Mouse (Mus musculus): ENCODE data around the gene Sct. TPM values are rescaled to one million over a fixed set of nuclear protein-coding genes. Genes with fewer than 3 reads are reported as not detected.

Gene Sct
- 136 and 201 TPM in 2 replicates for polyA plus RNA-seq (2014; fragmentation: Nextera tagmentation; extraction: Ambion mirVana)

GRCm38 (mm10) chr7:141278766-141279590 lies at the start of gene Sct:
Gene Sct (minus strand): TSS chr7:141279133.
- Histone ChIP-seq H3K4me2 (ENCODE audit: low read length) (peak within 1 kb of the TSS; percentile 84), H3K9ac (ENCODE audit: low read length) (peak within 1 kb of the TSS; percentile 34), H3K36me3 (ENCODE audit: control insufficient read depth, insufficient read depth, low read length) (no peaks in the 10 kb centered on the region), H3K27ac (ENCODE audit: low read depth) (peak within 1 kb of the TSS; percentile 28; the same call in 1 of the 2 replicates), H3K9me3 (ENCODE audit: control insufficient read depth, low read length) (no peaks in the 10 kb centered on the region), H3K4me1 (replicated peaks; ENCODE audit: control insufficient read depth, insufficient read depth, low read length) (no peaks in the 10 kb centered on the region), H3K4me3 (ENCODE audit: low read depth, low read length) (peak within 1 kb of the TSS; percentile 43), H3K27me3 (replicated peaks; ENCODE audit: control insufficient read depth, insufficient read depth, low read length) (0 out of 2 replicates have a peak, but pooled peaks cover 3% of the 10 kb centered on the region)
- WGBS: 2% methylated on average over 46 of the region's 46 CpGs
- DNase-seq (ENCODE audit: low spot score) (peak; percentile 82), ATAC-seq (replicated peaks; ENCODE audit: low FRiP score, low TSS enrichment, low read depth) (peak; percentile 50)

GRCm38 (mm10) chr7:141328373-141328990 lies 49.5 kb upstream of the Sct start:
- ATAC-seq (replicated peaks; ENCODE audit: low FRiP score, low TSS enrichment, low read depth) (peak; percentile 44), DNase-seq (ENCODE audit: low spot score) (no peak)
- WGBS: 13% methylated on average over 24 of the region's 24 CpGs
- H3K9me3 ChIP-seq (ENCODE audit: control insufficient read depth, low read length): no peaks in the 10 kb centered on the region
- H3K36me3 ChIP-seq (ENCODE audit: control insufficient read depth, insufficient read depth, low read length): peaks cover 14% of the 10 kb centered on the region
- H3K4me1 ChIP-seq (replicated peaks; ENCODE audit: control insufficient read depth, insufficient read depth, low read length): peaks cover 15% of the 10 kb centered on the region
- peak overlapping the region; percentile 56 for H3K4me3 ChIP-seq (ENCODE audit: low read depth, low read length)
- H3K27ac ChIP-seq (ENCODE audit: low read depth): peak overlapping the region; percentile 100
- peak overlapping the region; percentile 94 for H3K9ac ChIP-seq (ENCODE audit: low read length)
- H3K27me3 ChIP-seq (replicated peaks; ENCODE audit: control insufficient read depth, insufficient read depth, low read length): no peaks in the 10 kb centered on the region
- H3K4me2 ChIP-seq (ENCODE audit: low read length): peak overlapping the region; percentile 99

- H3K9ac ChIP-seq (ENCODE audit: low read length): peak within 1 kb of the TSS; percentile 94
- peaks cover 15% of the 10 kb centered on the region for H3K4me1 ChIP-seq (replicated peaks; ENCODE audit: control insufficient read depth, insufficient read depth, low read length)
- peak within 1 kb of the TSS; percentile 99 for H3K4me2 ChIP-seq (ENCODE audit: low read length)
- H3K36me3 ChIP-seq (ENCODE audit: control insufficient read depth, insufficient read depth, low read length): peaks cover 14% of the 10 kb centered on the region
- DNase-seq (ENCODE audit: low spot score): peak; percentile 98
- H3K9me3 ChIP-seq (ENCODE audit: control insufficient read depth, low read length): no peaks in the 10 kb centered on the region
- no peaks in the 10 kb centered on the region for H3K27me3 ChIP-seq (replicated peaks; ENCODE audit: control insufficient read depth, insufficient read depth, low read length)
- WGBS: under 1% methylated on average over 104 of the region's 105 CpGs
- peak; percentile 95 for ATAC-seq (replicated peaks; ENCODE audit: low FRiP score, low TSS enrichment, low read depth)
- H3K27ac ChIP-seq (ENCODE audit: low read depth): peak within 1 kb of the TSS; percentile 100
- peak within 1 kb of the TSS; percentile 56 for H3K4me3 ChIP-seq (ENCODE audit: low read depth, low read length)
Measured at GRCm38 (mm10) chr7:141327469-141328372, 48.8 kb upstream of the Sct start, which contains the start of the genes Deaf1 and Tmem80. Gene Deaf1 (minus strand): TSS chr7:141327690. Gene Tmem80 (plus strand): TSS chr7:141327739.

- peak; percentile 66 for DNase-seq (ENCODE audit: low spot score)
- Histone ChIP-seq H3K4me2 (ENCODE audit: low read length) (peak overlapping the region; percentile 99), H3K4me1 (replicated peaks; ENCODE audit: control insufficient read depth, insufficient read depth, low read length) (peaks cover 15% of the 10 kb centered on the region), H3K27ac (ENCODE audit: low read depth) (peak overlapping the region; percentile 100), H3K9ac (ENCODE audit: low read length) (peak overlapping the region; percentile 94), H3K36me3 (ENCODE audit: control insufficient read depth, insufficient read depth, low read length) (peaks cover 22% of the 10 kb centered on the region), H3K27me3 (replicated peaks; ENCODE audit: control insufficient read depth, insufficient read depth, low read length) (no peaks in the 10 kb centered on the region), H3K9me3 (ENCODE audit: control insufficient read depth, low read length) (no peaks in the 10 kb centered on the region), H3K4me3 (ENCODE audit: low read depth, low read length) (peak overlapping the region; percentile 56)
- peak; percentile 18 for ATAC-seq (replicated peaks; ENCODE audit: low FRiP score, low TSS enrichment, low read depth)
- WGBS: 3% methylated on average over 35 of the region's 35 CpGs
Measured at GRCm38 (mm10) chr7:141326546-141327446, 47.9 kb upstream of the Sct start.

GRCm38 (mm10) chr7:141324686-141325085 lies 45.8 kb upstream of the Sct start:
- DNase-seq (ENCODE audit: low spot score) (no peak), ATAC-seq (replicated peaks; ENCODE audit: low FRiP score, low TSS enrichment, low read depth) (no peak)
- Histone ChIP-seq H3K9me3 (ENCODE audit: control insufficient read depth, low read length) (no peaks in the 10 kb centered on the region), H3K4me3 (ENCODE audit: low read depth, low read length) (no peak overlapping the region), H3K4me2 (ENCODE audit: low read length) (no peak overlapping the region), H3K36me3 (ENCODE audit: control insufficient read depth, insufficient read depth, low read length) (peaks cover 44% of the 10 kb centered on the region), H3K27me3 (replicated peaks; ENCODE audit: control insufficient read depth, insufficient read depth, low read length) (no peaks in the 10 kb centered on the region), H3K4me1 (replicated peaks; ENCODE audit: control insufficient read depth, insufficient read depth, low read length) (peaks cover 15% of the 10 kb centered on the region), H3K9ac (ENCODE audit: low read length) (no peak overlapping the region), H3K27ac (ENCODE audit: low read depth) (no peak overlapping the region)
- WGBS: 85% methylated on average over 1 of the region's 1 CpGs

GRCm38 (mm10) chr7:141319446-141319845 lies 40.5 kb upstream of the Sct start:
- no peak overlapping the region for H3K9ac ChIP-seq (ENCODE audit: low read length)
- H3K4me1 ChIP-seq (replicated peaks; ENCODE audit: control insufficient read depth, insufficient read depth, low read length): no peaks in the 10 kb centered on the region
- no peak overlapping the region for H3K4me3 ChIP-seq (ENCODE audit: low read depth, low read length)
- WGBS: 78% methylated on average over 2 of the region's 2 CpGs
- no peaks in the 10 kb centered on the region for H3K27me3 ChIP-seq (replicated peaks; ENCODE audit: control insufficient read depth, insufficient read depth, low read length)
- DNase-seq (ENCODE audit: low spot score) (no peak), ATAC-seq (replicated peaks; ENCODE audit: low FRiP score, low TSS enrichment, low read depth) (no peak)
- no peak overlapping the region for H3K27ac ChIP-seq (ENCODE audit: low read depth)
- H3K36me3 ChIP-seq (ENCODE audit: control insufficient read depth, insufficient read depth, low read length): peaks cover 95% of the 10 kb centered on the region
- no peaks in the 10 kb centered on the region for H3K9me3 ChIP-seq (ENCODE audit: control insufficient read depth, low read length)
- H3K4me2 ChIP-seq (ENCODE audit: low read length): no peak overlapping the region

- Histone ChIP-seq H3K27ac (ENCODE audit: low read depth) (no peak overlapping the region), H3K4me1 (replicated peaks; ENCODE audit: control insufficient read depth, insufficient read depth, low read length) (no peaks in the 10 kb centered on the region), H3K4me2 (ENCODE audit: low read length) (no peak overlapping the region), H3K36me3 (ENCODE audit: control insufficient read depth, insufficient read depth, low read length) (peaks cover 99% of the 10 kb centered on the region), H3K9me3 (ENCODE audit: control insufficient read depth, low read length) (no peaks in the 10 kb centered on the region), H3K4me3 (ENCODE audit: low read depth, low read length) (no peak overlapping the region), H3K9ac (ENCODE audit: low read length) (no peak overlapping the region), H3K27me3 (replicated peaks; ENCODE audit: control insufficient read depth, insufficient read depth, low read length) (no peaks in the 10 kb centered on the region)
- no peak for DNase-seq (ENCODE audit: low spot score)
- ATAC-seq (replicated peaks; ENCODE audit: low FRiP score, low TSS enrichment, low read depth): no peak
- 81% methylated on average over 1 of the region's 1 CpGs for WGBS
Measured at GRCm38 (mm10) chr7:141317619-141318132, 38.7 kb upstream of the Sct start.
